Mouse (Mus musculus): Measurements from ENCODE around the gene Dppa3.

GRCm38 (mm10) chr6:122599054-122599737 is 27.0 kb upstream of the Dppa3 start:
- no peak for TF ChIP-seq CTCF (IDR thresholded peaks at IDR 0.05; ENCODE audit: low read depth, low read length)
- TF ChIP-seq EP300 (IDR thresholded peaks at IDR 0.05; ENCODE audit: insufficient read depth, low read depth, low read length): no peak
- TF ChIP-seq POLR2A (IDR thresholded peaks at IDR 0.05; ENCODE audit: insufficient read depth, low read length): no peak
